Mouse (Mus musculus): Measurements from ENCODE around the gene Zdhhc8.

Gene Zdhhc8

GRCm38 (mm10) chr16:18231047-18231446 lies 3.9 kb downstream of the Zdhhc8 start:
- 49% methylated on average over 3 of the region's 3 CpGs for WGBS

DNA sequence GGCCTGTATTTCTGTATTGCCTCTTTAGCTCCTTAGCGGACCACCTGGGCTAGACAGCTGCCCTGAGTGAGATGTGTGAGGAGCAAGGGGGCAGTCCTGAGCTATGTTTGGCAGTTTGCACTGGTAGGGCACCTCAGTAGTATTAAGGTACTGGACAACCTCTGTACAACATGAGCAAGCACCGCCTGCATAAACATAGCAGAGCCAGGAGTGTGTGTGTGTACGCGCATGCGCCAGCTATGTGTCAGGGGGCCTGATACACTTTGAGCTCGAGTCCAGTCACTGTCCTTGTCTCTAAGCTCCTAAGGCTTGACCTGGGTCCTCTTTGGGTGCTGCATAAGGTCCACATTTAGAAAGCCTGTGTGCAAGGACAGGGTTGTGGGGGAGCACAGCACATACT lies 4.3 kb downstream of the Zdhhc8 start:
- 68% methylated on average over 6 of the region's 6 CpGs for WGBS

DNA sequence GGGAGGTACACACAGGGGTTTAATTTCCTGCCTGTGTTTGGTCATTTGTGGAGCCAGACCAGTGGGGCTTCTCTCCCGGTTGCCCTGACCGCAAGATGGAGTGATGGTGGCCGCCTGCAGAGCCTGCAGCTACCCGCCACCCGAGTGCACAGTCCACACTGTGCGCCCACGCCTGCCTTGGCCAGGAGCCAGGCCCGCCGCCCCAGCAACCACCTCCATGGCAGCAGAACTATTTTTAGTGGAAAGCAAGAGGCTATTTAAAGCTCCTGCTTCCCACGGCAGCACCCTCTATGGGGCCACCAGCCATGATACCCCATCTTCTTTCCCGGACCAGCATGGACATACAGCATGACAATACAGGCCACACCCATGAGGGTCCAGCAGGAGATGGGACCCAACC lies 5.3 kb downstream of the Zdhhc8 start:
- 10% methylated on average over 11 of the region's 11 CpGs for WGBS

GRCm38 (mm10) chr16:18228856-18229255 lies 6.1 kb downstream of the Zdhhc8 start:
- WGBS = 66% methylated on average over 4 of the region's 4 CpGs

GRCm38 (mm10) chr16:18227897-18228422 lies 7.0 kb downstream of the Zdhhc8 start:
- WGBS = 86% methylated on average over 20 of the region's 20 CpGs

- WGBS = 88% methylated on average over 13 of the region's 13 CpGs
Measured at GRCm38 (mm10) chr16:18227187-18227586, 7.7 kb downstream of the Zdhhc8 start.

GRCm38 (mm10) chr16:18222188-18222587 lies 12.7 kb downstream of the Zdhhc8 start:
- WGBS = 83% methylated on average over 11 of the region's 11 CpGs

- WGBS = 74% methylated on average over 11 of the region's 11 CpGs
Measured at GRCm38 (mm10) chr16:18221543-18221898, 13.4 kb downstream of the Zdhhc8 start.

GRCm38 (mm10) chr16:18220856-18221542 lies 13.9 kb downstream of the Zdhhc8 start:
- 83% methylated on average over 6 of the region's 6 CpGs for WGBS

- WGBS = 52% methylated on average over 8 of the region's 8 CpGs
Measured at GRCm38 (mm10) chr16:18220001-18220400, 14.9 kb downstream of the Zdhhc8 start.

GRCm38 (mm10) chr16:18218580-18218996 lies 16.3 kb downstream of the Zdhhc8 start:
- WGBS = 80% methylated on average over 9 of the region's 9 CpGs

DNA sequence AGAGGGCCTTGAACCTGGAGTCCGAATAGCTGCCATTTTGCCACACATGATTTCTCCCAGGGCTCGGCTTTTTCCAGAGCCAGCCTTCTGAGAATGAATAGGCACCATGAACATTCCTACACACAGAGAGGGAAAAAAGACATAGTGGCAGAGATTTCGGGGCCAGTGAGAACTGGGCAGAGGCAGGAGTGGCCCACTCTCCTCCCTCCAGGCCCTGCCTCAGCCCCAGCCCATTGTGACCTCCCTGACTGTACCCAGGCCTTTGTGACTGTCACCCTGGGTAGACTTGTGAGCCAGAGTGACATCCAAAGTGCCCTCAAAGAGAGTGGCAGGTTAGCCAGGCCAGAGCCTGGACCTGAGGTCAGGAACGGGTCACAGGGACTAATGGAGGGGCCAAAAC lies 17.4 kb downstream of the Zdhhc8 start, which contains the start of gene Ccdc188:
TSS of gene Ccdc188 (plus strand) at position 301 of the 400 bp plus-strand sequence.
- WGBS = 92% methylated on average over 4 of the region's 4 CpGs

DNA sequence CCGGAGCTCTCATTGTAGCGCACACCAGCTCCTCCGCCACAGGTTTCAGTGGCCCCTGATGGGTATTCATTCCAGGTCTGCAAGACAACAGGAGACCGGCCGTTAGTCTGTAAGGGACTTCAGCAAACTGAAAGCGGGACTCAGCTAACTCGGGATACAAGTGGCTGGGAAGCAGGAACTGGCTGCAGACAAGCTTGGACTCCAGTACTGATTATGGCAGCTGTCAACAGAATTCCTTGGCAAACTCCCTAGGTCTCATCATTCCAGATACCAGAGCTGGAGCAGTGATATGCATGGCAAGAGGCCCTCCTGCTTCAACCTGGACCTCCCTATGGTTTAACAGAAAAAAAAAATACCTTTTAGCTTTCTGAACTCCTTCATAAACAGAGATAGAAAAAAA lies 20.1 kb downstream of the Zdhhc8 start:
- WGBS = 61% methylated on average over 7 of the region's 7 CpGs

- 31% methylated on average over 6 of the region's 6 CpGs for WGBS
Measured at GRCm38 (mm10) chr16:18213689-18214088, 21.2 kb downstream of the Zdhhc8 start.

DNA sequence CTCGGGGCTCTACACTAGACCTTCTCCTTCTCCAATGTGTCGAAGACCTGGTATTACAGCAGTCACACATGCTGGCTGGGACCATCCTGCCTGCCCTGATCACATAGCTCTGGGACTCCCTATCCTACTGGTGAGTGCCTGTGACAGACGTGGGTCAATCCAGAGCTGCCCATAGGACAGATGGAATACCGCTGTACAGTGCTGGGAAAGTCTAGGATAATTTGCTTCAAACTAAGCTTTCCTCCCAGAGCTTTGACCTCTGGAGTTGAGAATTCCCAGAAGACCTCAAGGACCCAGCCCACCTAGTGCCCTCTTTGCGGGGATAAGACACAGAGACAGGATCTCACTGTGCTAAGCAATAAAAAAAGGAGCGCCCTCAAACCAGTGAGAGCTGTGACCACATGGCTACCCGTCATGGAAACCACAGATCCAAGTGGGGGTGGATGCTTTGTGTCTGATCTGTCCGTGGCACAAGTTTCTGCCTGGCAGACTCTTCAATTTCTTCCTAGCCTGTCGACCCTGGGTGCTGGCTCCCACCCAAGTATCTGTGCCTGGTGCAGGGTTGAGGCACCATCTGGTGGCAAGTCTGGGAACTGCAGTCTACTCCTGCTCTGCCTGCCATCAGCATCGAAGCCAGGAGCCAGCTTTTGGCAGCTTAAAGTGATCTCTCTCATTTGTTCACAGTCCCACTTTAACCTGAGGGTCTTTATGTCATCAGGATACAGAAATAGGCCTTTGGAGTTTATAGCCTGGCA lies 23.3 kb downstream of the Zdhhc8 start:
- WGBS = 38% methylated on average over 10 of the region's 10 CpGs

GRCm38 (mm10) chr16:18210701-18211416 lies 24.1 kb downstream of the Zdhhc8 start:
- 24% methylated on average over 7 of the region's 8 CpGs for WGBS

DNA sequence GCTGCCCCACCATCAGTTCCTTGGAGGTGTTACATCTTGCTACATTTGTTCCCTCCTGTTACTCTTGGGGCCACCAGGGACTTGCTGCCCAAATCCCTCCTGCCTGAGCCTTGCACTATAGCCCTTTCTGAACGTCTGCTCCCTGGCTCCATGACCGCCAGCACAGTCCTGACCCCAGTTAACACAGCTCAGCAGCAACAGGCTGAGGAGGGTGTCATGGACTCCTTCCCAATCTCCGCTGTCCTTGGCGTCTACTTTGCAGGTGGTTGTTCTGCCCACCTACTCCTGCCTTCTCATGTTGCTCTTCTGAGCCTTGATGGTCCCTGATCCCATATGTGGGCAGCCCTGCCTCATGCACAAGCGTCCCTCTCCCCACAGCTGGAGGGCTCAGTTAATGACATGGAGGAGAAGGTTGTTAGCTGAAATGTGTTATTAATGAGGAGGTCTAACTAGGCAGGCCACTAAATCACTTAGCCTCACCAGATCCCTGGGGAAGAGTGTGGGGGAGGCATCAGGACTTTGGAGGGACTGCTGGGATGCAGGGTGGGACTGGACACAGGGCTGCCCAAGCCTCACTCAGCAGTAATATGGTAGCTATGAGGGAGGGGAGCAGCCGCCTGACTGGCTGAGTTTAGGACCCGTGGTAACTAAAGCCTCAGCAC lies 31.4 kb downstream of the Zdhhc8 start:
- 70% methylated on average over 7 of the region's 7 CpGs for WGBS

DNA sequence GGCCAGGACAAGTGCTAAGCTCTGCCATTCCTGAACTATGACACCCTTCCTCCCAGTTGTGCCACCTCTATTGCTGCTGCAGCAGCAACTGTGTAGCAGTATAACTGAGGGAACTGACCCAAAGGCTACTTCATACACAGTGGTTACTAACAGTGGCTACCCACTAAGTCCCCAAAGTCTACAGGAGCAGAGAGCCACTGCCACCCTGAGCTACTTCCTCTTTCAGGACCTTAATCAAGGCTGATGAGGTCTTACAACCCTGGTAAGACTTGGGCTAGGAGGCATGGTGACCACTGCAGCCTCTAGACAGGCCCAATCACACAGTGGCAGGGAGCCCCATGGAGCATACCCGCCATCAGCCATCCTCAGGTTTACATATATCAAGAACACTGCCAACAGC lies 32.9 kb downstream of the Zdhhc8 start:
- 93% methylated on average over 1 of the region's 1 CpGs for WGBS

GRCm38 (mm10) chr16:18201620-18202019 lies 33.3 kb downstream of the Zdhhc8 start:
- 85% methylated on average over 1 of the region's 1 CpGs for WGBS

DNA sequence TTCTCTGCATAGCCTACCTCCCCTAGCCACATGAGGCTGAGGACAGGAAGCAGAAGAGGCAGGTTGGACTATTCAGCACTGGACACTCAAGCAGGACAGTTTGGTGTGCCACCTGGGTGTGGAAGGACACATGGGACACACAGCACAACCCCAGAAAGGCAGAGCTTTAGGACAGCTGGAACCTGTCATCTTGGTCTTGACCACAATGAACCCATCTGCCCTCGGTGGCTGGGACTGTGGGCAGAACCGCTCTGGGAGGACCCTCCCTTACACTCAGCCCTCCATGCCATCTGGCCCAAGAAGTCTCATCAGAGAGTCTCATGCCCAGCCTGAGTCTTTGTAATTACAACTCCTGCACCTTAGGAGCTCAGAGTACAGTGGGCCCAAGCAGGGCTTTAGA lies 34.9 kb downstream of the Zdhhc8 start:
- WGBS = 97% methylated on average over 2 of the region's 2 CpGs

DNA sequence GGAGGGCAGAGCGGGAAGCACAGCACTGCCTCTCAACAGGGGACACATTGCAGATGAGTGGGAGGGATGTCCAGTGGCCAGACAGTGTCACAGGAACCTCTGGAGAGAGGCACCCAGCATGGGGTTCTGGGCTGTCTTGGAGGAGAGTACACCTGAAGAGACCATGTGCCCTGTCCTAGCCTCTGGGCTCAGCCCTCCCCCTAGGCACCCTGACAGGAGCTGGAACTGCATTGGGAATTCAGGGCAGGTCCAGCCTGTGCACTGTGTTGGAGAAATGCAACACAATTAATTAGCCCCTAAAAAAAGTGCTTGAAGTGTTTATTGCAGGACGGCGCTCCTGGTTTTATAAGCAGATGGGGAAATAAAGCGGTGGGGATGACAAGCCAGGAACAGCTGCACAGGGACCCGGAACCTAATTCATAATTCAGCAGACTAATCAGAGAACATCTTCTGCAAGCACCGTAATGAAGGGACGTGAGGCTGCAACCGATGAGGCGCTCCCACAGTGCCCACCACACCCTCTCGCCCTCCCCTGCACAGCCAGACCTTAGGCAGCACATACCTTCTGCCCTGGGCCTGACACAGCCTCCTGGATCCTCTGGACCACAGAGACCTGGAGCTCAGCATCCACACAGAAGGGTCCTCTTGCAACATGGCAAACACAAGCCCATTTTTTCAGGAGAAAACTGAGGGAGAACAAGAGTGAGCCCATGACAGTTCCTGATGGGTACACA lies 36.4 kb downstream of the Zdhhc8 start:
- WGBS = 61% methylated on average over 10 of the region's 10 CpGs

All from cerebral cortex, adult 2 months (tissue).